Mouse (Mus musculus) heart, embryonic 11.5 days (tissue): ENCODE measurements at regions not wholly inside any gene's neighbourhood (a gene's known extent, or its start where the extent isn't known, plus 50 kb on each side); places are given as distances from the start of the nearest gene placed in this dataset.

Experiments used
- ATAC-seq: fragments of 200-750 bp; cut with Nextera tagmentation; replicated peaks from 2 replicates; pipeline ENCODE4 v1.8.0; 2017; ENCODE audit warnings: moderate library complexity; ENCODE audit not compliant: insufficient number of reproducible peaks, low FRiP score, low TSS enrichment
- H3K27ac ChIP-seq: fragments of 300-500 bp; sonication (generic); 2 replicates; pipeline ENCODE4 v1.5.1; 2014; ENCODE audit warnings: mild to moderate bottlenecking, low read depth, low read length
- H3K27me3 ChIP-seq: fragments of 300-500 bp; sonication (generic); 2 replicates; pipeline ENCODE4 v1.6.1; 2014; ENCODE audit warnings: mild to moderate bottlenecking, low read length, mixed read lengths; ENCODE audit not compliant: control insufficient read depth, insufficient read depth
- H3K36me3 ChIP-seq: fragments of 300-500 bp; sonication (generic); 2 replicates; pipeline ENCODE4 v1.6.1; 2014; ENCODE audit warnings: mild to moderate bottlenecking, low read length, moderate library complexity, mixed read lengths; ENCODE audit not compliant: control insufficient read depth, insufficient read depth
- H3K4me1 ChIP-seq: fragments of 300-500 bp; sonication (generic); 2 replicates; pipeline ENCODE4 v1.6.1; 2014; ENCODE audit warnings: low read length; ENCODE audit not compliant: control insufficient read depth, insufficient read depth
- H3K4me2 ChIP-seq: fragments of 300-500 bp; sonication (generic); 2 replicates; pipeline ENCODE4 v1.6.1; 2014; ENCODE audit warnings: mild to moderate bottlenecking, moderate library complexity
- H3K4me3 ChIP-seq: fragments of 300-500 bp; sonication (generic); 2 replicates; pipeline ENCODE4 v1.5.1; 2014; ENCODE audit warnings: low read depth, low read length
- H3K9ac ChIP-seq: fragments of 300-500 bp; sonication (generic); 2 replicates; pipeline ENCODE4 v1.6.1; 2014; ENCODE audit warnings: mild to moderate bottlenecking, low read depth, low read length, moderate library complexity
- H3K9me3 ChIP-seq: fragments of 300-500 bp; sonication (generic); replicated peaks from 2 replicates; pipeline ENCODE4 v1.6.1; 2016; ENCODE audit warnings: low read length; ENCODE audit not compliant: control insufficient read depth
- WGBS: fragments of 180-500 bp; shearing (Covaris S2); extraction: QIAGEN DNeasy Blood & Tissue Kit; methylation state at CpG from one replicate; pipeline ENCODE4 v1.1.7; 2014; ENCODE audit not compliant: insufficient replicate concordance; 5-methylcytosine and 5-hydroxymethylcytosine counted together

- Histone ChIP-seq H3K4me2 (no peak overlapping the region), H3K4me3 (no peak overlapping the region), H3K9ac (no peak overlapping the region), H3K27me3 (no peaks in the 10 kb centered on the region), H3K4me1 (no peaks in the 10 kb centered on the region), H3K9me3 (no peaks in the 10 kb centered on the region), H3K36me3 (no peaks in the 10 kb centered on the region), H3K27ac (no peak overlapping the region)
- 27% methylated on average over 5 of the region's 5 CpGs for WGBS
- ATAC-seq, result no peak
Observed at GRCm38 (mm10) chr12:56242803-56243202, 102.9 kb downstream of the Mbip start.

DNA sequence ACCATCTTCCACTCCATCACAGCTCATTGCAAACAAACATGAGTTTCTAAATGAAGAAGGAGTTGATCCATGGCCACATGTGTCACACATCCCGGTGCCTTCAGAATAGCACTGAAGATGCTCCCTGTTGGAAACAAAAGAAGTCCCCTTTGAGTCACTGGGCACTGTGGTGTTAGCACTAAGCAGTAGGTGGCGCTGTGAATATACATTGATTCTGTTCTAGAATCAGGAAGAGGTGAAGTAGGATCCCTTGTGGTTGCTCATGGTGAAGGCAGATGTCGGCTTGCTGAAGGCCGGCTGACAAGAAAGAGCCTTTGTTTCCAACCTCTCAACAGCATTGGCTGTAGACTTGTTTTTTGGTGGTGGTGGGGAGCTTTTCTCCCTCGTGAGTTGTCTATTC, 104.0 kb downstream of the Mbip start:
- Histone ChIP-seq H3K27me3 (no peaks in the 10 kb centered on the region), H3K4me2 (no peak overlapping the region), H3K36me3 (no peaks in the 10 kb centered on the region), H3K9me3 (no peaks in the 10 kb centered on the region), H3K4me1 (no peaks in the 10 kb centered on the region), H3K9ac (no peak overlapping the region), H3K27ac (no peak overlapping the region), H3K4me3 (no peak overlapping the region)
- ATAC-seq, result no peak
- 32% methylated on average over 5 of the region's 5 CpGs for WGBS

DNA sequence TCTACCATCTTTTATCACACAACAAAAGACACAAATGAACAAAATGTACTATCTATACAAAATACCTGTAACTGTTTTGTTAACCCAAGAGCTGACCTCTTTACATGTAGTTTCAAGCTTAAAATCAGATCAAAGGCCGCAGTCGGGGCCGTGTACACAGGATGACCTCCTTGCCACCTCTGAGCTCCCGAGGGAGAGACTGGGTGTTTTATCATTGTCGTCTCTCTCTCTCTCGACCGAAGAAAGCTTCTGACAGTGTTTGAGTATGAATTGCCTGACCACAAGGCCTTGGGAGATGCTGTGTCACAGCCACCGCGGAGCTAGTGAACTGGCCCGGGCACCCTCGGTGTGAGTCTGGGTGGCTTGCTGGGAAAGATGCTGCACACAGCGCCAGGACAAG, 105.5 kb downstream of the Mbip start:
- Histone ChIP-seq H3K9ac (no peak overlapping the region), H3K4me3 (no peak overlapping the region), H3K4me1 (no peaks in the 10 kb centered on the region), H3K4me2 (no peak overlapping the region), H3K27ac (no peak overlapping the region), H3K27me3 (no peaks in the 10 kb centered on the region), H3K36me3 (no peaks in the 10 kb centered on the region), H3K9me3 (no peaks in the 10 kb centered on the region)
- 37% methylated on average over 12 of the region's 12 CpGs for WGBS
- no peak for ATAC-seq

GRCm38 (mm10) chr12:56234571-56234970, 111.1 kb downstream of the Mbip start:
- H3K4me2 ChIP-seq, result no peak overlapping the region
- no peak overlapping the region for H3K4me3 ChIP-seq
- WGBS, result 76% methylated on average over 6 of the region's 6 CpGs
- no peaks in the 10 kb centered on the region for H3K27me3 ChIP-seq
- no peak overlapping the region for H3K9ac ChIP-seq
- H3K4me1 ChIP-seq, result no peaks in the 10 kb centered on the region
- no peak for ATAC-seq
- no peaks in the 10 kb centered on the region for H3K36me3 ChIP-seq
- no peak overlapping the region for H3K27ac ChIP-seq
- H3K9me3 ChIP-seq, result no peaks in the 10 kb centered on the region

DNA sequence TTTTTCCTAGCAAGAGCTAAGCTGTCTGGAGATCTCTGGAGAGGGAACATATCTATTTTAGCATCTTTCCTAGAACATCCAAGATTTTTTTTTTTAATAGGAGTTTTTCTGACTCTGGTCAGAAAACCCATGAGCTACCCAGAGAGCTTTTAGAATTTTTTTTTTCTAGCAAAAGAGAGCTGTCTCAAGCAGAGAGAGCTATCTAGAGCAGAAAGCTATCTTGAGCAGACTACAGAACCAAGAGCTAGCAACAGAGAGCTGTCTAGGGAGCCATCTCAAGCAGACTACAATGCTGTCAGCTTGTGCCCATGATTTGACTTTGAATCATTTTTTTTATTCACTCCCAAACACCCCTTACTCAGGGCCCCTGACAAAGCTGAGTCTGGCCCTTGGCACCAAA, 112.5 kb downstream of the Mbip start:
- Histone ChIP-seq H3K4me3 (no peak overlapping the region), H3K9me3 (no peaks in the 10 kb centered on the region), H3K27ac (no peak overlapping the region), H3K4me2 (no peak overlapping the region), H3K36me3 (no peaks in the 10 kb centered on the region), H3K4me1 (no peaks in the 10 kb centered on the region), H3K27me3 (no peaks in the 10 kb centered on the region), H3K9ac (no peak overlapping the region)
- ATAC-seq, result no peak

- H3K36me3 ChIP-seq, result no peaks in the 10 kb centered on the region
- H3K9ac ChIP-seq, result no peak overlapping the region
- H3K27me3 ChIP-seq, result no peaks in the 10 kb centered on the region
- 79% methylated on average over 3 of the region's 3 CpGs for WGBS
- no peak overlapping the region for H3K4me3 ChIP-seq
- no peaks in the 10 kb centered on the region for H3K4me1 ChIP-seq
- no peak for ATAC-seq
- no peaks in the 10 kb centered on the region for H3K9me3 ChIP-seq
- H3K4me2 ChIP-seq, result no peak overlapping the region
- H3K27ac ChIP-seq, result no peak overlapping the region
Observed at GRCm38 (mm10) chr12:56224142-56224895, 121.4 kb downstream of the Mbip start.

DNA sequence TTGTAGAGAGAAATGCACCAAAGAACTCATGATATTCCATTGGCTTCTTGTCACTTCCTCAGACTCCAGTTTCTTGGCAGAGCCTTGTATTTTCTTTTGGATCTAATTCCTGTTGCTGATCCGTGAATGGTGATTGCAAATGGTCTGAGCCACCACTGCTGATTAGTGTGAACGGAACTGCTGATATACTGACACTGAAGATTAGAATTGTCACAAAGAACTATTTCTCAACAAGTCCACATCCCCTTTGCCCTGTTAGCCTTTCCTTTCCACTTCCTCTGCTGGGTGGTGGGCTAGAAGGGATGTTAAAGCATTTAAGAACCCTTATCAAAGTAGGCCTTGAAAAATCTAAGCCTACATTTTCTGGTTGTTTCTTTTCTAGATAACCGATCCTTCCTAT, 152.2 kb downstream of the Mbip start:
- Histone ChIP-seq H3K4me1 (no peaks in the 10 kb centered on the region), H3K36me3 (no peaks in the 10 kb centered on the region), H3K27me3 (no peaks in the 10 kb centered on the region), H3K9ac (no peak overlapping the region), H3K27ac (no peak overlapping the region), H3K4me2 (no peak overlapping the region), H3K9me3 (no peaks in the 10 kb centered on the region), H3K4me3 (no peak overlapping the region)
- ATAC-seq, result 0 out of 2 replicates have a peak, but pooled peaks have one; percentile 18
- 49% methylated on average over 3 of the region's 3 CpGs for WGBS

- 86% methylated on average over 12 of the region's 12 CpGs for WGBS
Observed at GRCm38 (mm10) chr12:56189562-56189961, 156.1 kb downstream of the Mbip start.

DNA sequence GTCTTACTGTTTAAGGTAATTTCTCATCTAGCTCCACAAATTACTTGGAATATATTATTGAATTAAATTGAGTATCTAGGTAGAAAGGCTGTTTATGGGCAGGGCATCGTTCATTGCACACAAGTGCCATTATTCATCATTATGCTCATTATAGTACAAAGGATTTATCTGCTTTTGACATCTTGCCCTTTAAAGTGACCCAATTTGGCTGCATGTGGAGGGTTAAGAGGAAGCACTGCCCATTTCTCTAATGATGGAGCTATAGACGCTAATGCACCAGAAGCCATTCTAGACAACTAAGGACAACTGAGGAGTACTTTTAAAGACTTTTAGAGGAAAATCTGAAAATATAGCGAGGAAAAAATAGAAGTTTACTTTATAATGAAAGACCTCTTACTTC, 185.0 kb downstream of the Mbip start:
- Histone ChIP-seq H3K9ac (no peak overlapping the region), H3K27ac (no peak overlapping the region), H3K27me3 (no peaks in the 10 kb centered on the region), H3K4me2 (no peak overlapping the region), H3K36me3 (no peaks in the 10 kb centered on the region), H3K4me3 (no peak overlapping the region), H3K9me3 (no peaks in the 10 kb centered on the region), H3K4me1 (no peaks in the 10 kb centered on the region)
- 70% methylated on average over 3 of the region's 3 CpGs for WGBS
- ATAC-seq, result no peak

More at GRCm38 (mm10) chr12:56189562-56189961, 156.1 kb downstream of the Mbip start:
- no peaks in the 10 kb centered on the region for H3K36me3 ChIP-seq
- H3K4me2 ChIP-seq, result no peak overlapping the region
- H3K27me3 ChIP-seq, result no peaks in the 10 kb centered on the region
- no peak overlapping the region for H3K4me3 ChIP-seq
- H3K4me1 ChIP-seq, result no peaks in the 10 kb centered on the region
- H3K9ac ChIP-seq, result no peak overlapping the region
- H3K9me3 ChIP-seq, result no peaks in the 10 kb centered on the region
- no peak overlapping the region for H3K27ac ChIP-seq
- no peak for ATAC-seq
